Mouse (Mus musculus): ENCODE results near the gene Prickle2.

Prickle2 gene

GRCm38 (mm10) chr6:92584026-92584425 lies 121.9 kb downstream of the Prickle2 start:
- DNase-seq: no peak

- no peak for DNase-seq
Observed at GRCm38 (mm10) chr6:92575227-92575626, 130.7 kb downstream of the Prickle2 start.

- no peak for DNase-seq
Observed at GRCm38 (mm10) chr6:92572139-92572538, 133.8 kb downstream of the Prickle2 start.

- DNase-seq: no peak
Observed at GRCm38 (mm10) chr6:92570090-92570489, 135.9 kb downstream of the Prickle2 start.

GRCm38 (mm10) chr6:92569283-92569682 lies 136.7 kb downstream of the Prickle2 start:
- DNase-seq: no peak

- DNase-seq: no peak
Observed at GRCm38 (mm10) chr6:92559261-92559660, 146.7 kb downstream of the Prickle2 start.

GRCm38 (mm10) chr6:92555675-92556074 lies 150.3 kb downstream of the Prickle2 start:
- DNase-seq: no peak

GRCm38 (mm10) chr6:92553086-92553485 lies 152.9 kb downstream of the Prickle2 start:
- no peak for DNase-seq

- no peak for DNase-seq
Observed at GRCm38 (mm10) chr6:92549246-92549645, 156.7 kb downstream of the Prickle2 start.

GRCm38 (mm10) chr6:92545204-92545603 lies 160.8 kb downstream of the Prickle2 start:
- no peak for DNase-seq

GRCm38 (mm10) chr6:92543825-92544224 lies 162.1 kb downstream of the Prickle2 start:
- DNase-seq: no peak

GRCm38 (mm10) chr6:92542402-92543101 lies 163.4 kb downstream of the Prickle2 start:
- no peak for DNase-seq

GRCm38 (mm10) chr6:92534226-92535031 lies 171.5 kb downstream of the Prickle2 start:
- no peak for DNase-seq

- no peak for DNase-seq
Observed at GRCm38 (mm10) chr6:92533306-92534063, 172.5 kb downstream of the Prickle2 start.

GRCm38 (mm10) chr6:92532896-92533295 lies 173.1 kb downstream of the Prickle2 start:
- DNase-seq: no peak

GRCm38 (mm10) chr6:92532331-92532730 lies 173.6 kb downstream of the Prickle2 start:
- DNase-seq: no peak

GRCm38 (mm10) chr6:92526212-92526611 lies 179.7 kb downstream of the Prickle2 start:
- DNase-seq: no peak

- DNase-seq: no peak
Observed at GRCm38 (mm10) chr6:92525646-92526045, 180.3 kb downstream of the Prickle2 start.

- peak; percentile 69 for DNase-seq
Observed at GRCm38 (mm10) chr6:92521526-92522075, 184.4 kb downstream of the Prickle2 start.

- no peak for DNase-seq
Observed at GRCm38 (mm10) chr6:92520088-92520875, 185.7 kb downstream of the Prickle2 start.

- no peak for DNase-seq
Observed at GRCm38 (mm10) chr6:92518438-92518968, 187.5 kb downstream of the Prickle2 start.

- no peak for DNase-seq
Observed at GRCm38 (mm10) chr6:92517002-92517401, 189.0 kb downstream of the Prickle2 start.

Data from cerebellum, adult 9-10 months (tissue).